8 mouse cellular contexts compared by ENCODE assay signal in genomic region chr3:86807750-86808467, GRCm38 (mm10).
DNase-seq lines count a peak whose midpoint lies in the region; ATAC-seq and TF ChIP-seq lines count a peak whose summit lies in the region.

No protein-coding gene starts in this region.

- H3K9ac ChIP-seq in liver, embryonic 14.5 days (replicated peaks): no peak overlapping the region

- H3K9me3 ChIP-seq in liver, embryonic 14.5 days (ENCODE audit: control insufficient read depth, low read length): no peaks in the 10 kb centered on the region

- peaks cover 0 to 6% of the 10 kb centered on the region in 2 experiments; a peak in 2 of 4 replicates for H3K4me1 ChIP-seq in liver, embryonic 14.5 days (replicated peaks; ENCODE audit: control insufficient read depth in 2 of 2, insufficient read depth in 2 of 2, low read length in 1 of 2)

- 64% methylated on average over 14 of the region's 14 CpGs for WGBS in liver, embryonic 14.5 days (ENCODE audit: insufficient replicate concordance)

- H3K4me3 ChIP-seq in layer of hippocampus, adult 2 months: no peak overlapping the region
- no peak overlapping the region for H3K4me3 ChIP-seq in liver, embryonic 14.5 days (ENCODE audit: insufficient read depth in 1 of 2, low read depth in 2 of 2, low read length in 2 of 2)

- ATAC-seq in CD4-positive, CD25-positive, alpha-beta regulatory T cell, adult 4 months: no peak
- ATAC-seq in liver, embryonic 14.5 days (ENCODE audit: insufficient read depth): peak; percentile 41; the same call in 1 of the 2 replicates

- TF ChIP-seq CTCF in layer of hippocampus, adult 2 months (conservative IDR thresholded peaks at IDR 0.05): peak; percentile 87
- peak; percentile 91 for TF ChIP-seq CTCF in liver, embryonic 14.5 days (IDR thresholded peaks at IDR 0.05; ENCODE audit: low read depth)

- H3K4me2 ChIP-seq in liver, embryonic 14.5 days (ENCODE audit: low read depth): no peak overlapping the region

- peak overlapping the region; percentile 67 for H3K27ac ChIP-seq in layer of hippocampus, adult 2 months
- H3K27ac ChIP-seq in liver, embryonic 14.5 days: no peak overlapping the region

- no peaks in the 10 kb centered on the region for H3K27me3 ChIP-seq in liver, embryonic 14.5 days (ENCODE audit: control insufficient read depth, insufficient read depth, low read length)

- peak; percentile 53 for DNase-seq in CD4-positive, CD25-positive, alpha-beta regulatory T cell, adult 2 months (ENCODE audit: low read depth, low spot score)
- peak; percentile 60 to 68 for DNase-seq in layer of hippocampus, adult 2 months (ENCODE audit: low spot score in 2 of 2)
- no peak for DNase-seq in layer of hippocampus, adult 9-11 months
- DNase-seq in c-Kit-positive CD71-negative TER-119-negative erythroid progenitor cells, embryonic 14.5 days (ENCODE audit: low read depth): peak; percentile 28
- DNase-seq in frontal cortex, postnatal 36 days (ENCODE audit: low spot score in 2 of 2): peak; percentile 59 to 66
- DNase-seq in liver, embryonic 14.5 days (ENCODE audit: low read depth in 3 of 3, low spot score in 3 of 3): peak in 1 of 3 experiments; percentile 56
- DNase-seq in thymus, postnatal 14 days: peak; percentile 44

- TF ChIP-seq EP300 in liver, embryonic 14.5 days (IDR thresholded peaks at IDR 0.05; ENCODE audit: low read depth): no peak

- no peaks in the 10 kb centered on the region for H3K36me3 ChIP-seq in liver, embryonic 14.5 days (replicated peaks; ENCODE audit: control insufficient read depth, insufficient read depth, low read depth)
